Mouse (Mus musculus): Measurements from ENCODE around the gene Gkap1. TPM values are rescaled to one million over a fixed set of nuclear protein-coding genes. Genes with fewer than 3 reads are reported as not detected.

Gkap1 gene
- polyA plus RNA-seq, 1 experiment from 2014 or later: 25.1 TPM

GRCm38 (mm10) chr13:58194908-58195307 is 80.6 kb downstream of the Gkap1 start:
- WGBS: 84% methylated on average over 3 of the region's 3 CpGs
- no peak for ATAC-seq (ENCODE audit: low FRiP score, low read depth)
- Histone ChIP-seq H3K4me1 (no peaks in the 10 kb centered on the region), H3K4me2 (replicated peaks) (no peak overlapping the region), H3K27ac (no peak overlapping the region), H3K27me3 (no peaks in the 10 kb centered on the region), H3K9ac (no peak overlapping the region), H3K9me3 (no peaks in the 10 kb centered on the region), H3K4me3 (no peak overlapping the region), H3K36me3 (peaks cover 67% of the 10 kb centered on the region)

GRCm38 (mm10) chr13:58193221-58193620 is 82.3 kb downstream of the Gkap1 start:
- Histone ChIP-seq H3K4me2 (replicated peaks) (no peak overlapping the region), H3K9ac (no peak overlapping the region), H3K4me3 (no peak overlapping the region), H3K27me3 (no peaks in the 10 kb centered on the region), H3K27ac (no peak overlapping the region), H3K4me1 (no peaks in the 10 kb centered on the region), H3K9me3 (no peaks in the 10 kb centered on the region), H3K36me3 (peaks cover 76% of the 10 kb centered on the region)
- ATAC-seq (ENCODE audit: low FRiP score, low read depth): no peak
- WGBS: 94% methylated on average over 3 of the region's 3 CpGs

GRCm38 (mm10) chr13:58192146-58192545 is 83.4 kb downstream of the Gkap1 start:
- Histone ChIP-seq H3K27me3 (no peaks in the 10 kb centered on the region), H3K4me3 (no peak overlapping the region), H3K4me1 (no peaks in the 10 kb centered on the region), H3K9ac (no peak overlapping the region), H3K9me3 (no peaks in the 10 kb centered on the region), H3K4me2 (replicated peaks) (no peak overlapping the region), H3K27ac (no peak overlapping the region), H3K36me3 (peaks cover 73% of the 10 kb centered on the region)
- no peak for ATAC-seq (ENCODE audit: low FRiP score, low read depth)
- WGBS: 89% methylated on average over 6 of the region's 6 CpGs

- 97% methylated on average over 14 of the region's 14 CpGs for WGBS
- ATAC-seq (ENCODE audit: low FRiP score, low read depth): no peak
- H3K4me2 ChIP-seq (replicated peaks): no peak overlapping the region
- no peak overlapping the region for H3K4me3 ChIP-seq
- no peak overlapping the region for H3K27ac ChIP-seq
- H3K9ac ChIP-seq: no peak overlapping the region
- H3K27me3 ChIP-seq: no peaks in the 10 kb centered on the region
- H3K36me3 ChIP-seq: peaks cover 71% of the 10 kb centered on the region
- no peaks in the 10 kb centered on the region for H3K4me1 ChIP-seq
- H3K9me3 ChIP-seq: no peaks in the 10 kb centered on the region
These were observed 84.0 kb downstream of the Gkap1 start for GRCm38 (mm10) chr13:58191516-58191915.

GRCm38 (mm10) chr13:58189473-58189872 is 86.0 kb downstream of the Gkap1 start:
- Histone ChIP-seq H3K27ac (no peak overlapping the region), H3K4me1 (no peaks in the 10 kb centered on the region), H3K27me3 (no peaks in the 10 kb centered on the region), H3K9ac (no peak overlapping the region), H3K4me3 (no peak overlapping the region), H3K9me3 (no peaks in the 10 kb centered on the region), H3K36me3 (peaks cover 70% of the 10 kb centered on the region), H3K4me2 (replicated peaks) (no peak overlapping the region)
- 73% methylated on average over 5 of the region's 5 CpGs for WGBS
- ATAC-seq (ENCODE audit: low FRiP score, low read depth): no peak

GRCm38 (mm10) chr13:58188412-58188811 is 87.1 kb downstream of the Gkap1 start:
- no peak for ATAC-seq (ENCODE audit: low FRiP score, low read depth)
- 63% methylated on average over 4 of the region's 4 CpGs for WGBS
- no peak overlapping the region for H3K27ac ChIP-seq
- no peaks in the 10 kb centered on the region for H3K4me1 ChIP-seq
- no peaks in the 10 kb centered on the region for H3K9me3 ChIP-seq
- no peaks in the 10 kb centered on the region for H3K27me3 ChIP-seq
- H3K36me3 ChIP-seq: peaks cover 72% of the 10 kb centered on the region
- no peak overlapping the region for H3K9ac ChIP-seq
- H3K4me3 ChIP-seq: no peak overlapping the region
- H3K4me2 ChIP-seq (replicated peaks): no peak overlapping the region

GRCm38 (mm10) chr13:58187751-58188150 is 87.7 kb downstream of the Gkap1 start:
- H3K4me3 ChIP-seq: no peak overlapping the region
- H3K27ac ChIP-seq: no peak overlapping the region
- H3K9me3 ChIP-seq: no peaks in the 10 kb centered on the region
- WGBS: 92% methylated on average over 3 of the region's 3 CpGs
- no peak overlapping the region for H3K9ac ChIP-seq
- no peaks in the 10 kb centered on the region for H3K27me3 ChIP-seq
- ATAC-seq (ENCODE audit: low FRiP score, low read depth): no peak
- no peaks in the 10 kb centered on the region for H3K4me1 ChIP-seq
- peaks cover 73% of the 10 kb centered on the region for H3K36me3 ChIP-seq
- H3K4me2 ChIP-seq (replicated peaks): no peak overlapping the region

GRCm38 (mm10) chr13:58186281-58186680 is 89.2 kb downstream of the Gkap1 start:
- H3K27me3 ChIP-seq: no peaks in the 10 kb centered on the region
- H3K9me3 ChIP-seq: no peaks in the 10 kb centered on the region
- ATAC-seq (ENCODE audit: low FRiP score, low read depth): no peak
- H3K4me3 ChIP-seq: no peak overlapping the region
- peaks cover 68% of the 10 kb centered on the region for H3K36me3 ChIP-seq
- no peak overlapping the region for H3K27ac ChIP-seq
- no peak overlapping the region for H3K9ac ChIP-seq
- 70% methylated on average over 8 of the region's 8 CpGs for WGBS
- no peak overlapping the region for H3K4me2 ChIP-seq (replicated peaks)
- no peaks in the 10 kb centered on the region for H3K4me1 ChIP-seq

- no peaks in the 10 kb centered on the region for H3K9me3 ChIP-seq
- no peak overlapping the region for H3K9ac ChIP-seq
- 86% methylated on average over 3 of the region's 3 CpGs for WGBS
- H3K4me3 ChIP-seq: no peak overlapping the region
- H3K36me3 ChIP-seq: peaks cover 70% of the 10 kb centered on the region
- no peak overlapping the region for H3K4me2 ChIP-seq (replicated peaks)
- H3K4me1 ChIP-seq: no peaks in the 10 kb centered on the region
- H3K27ac ChIP-seq: no peak overlapping the region
- no peak for ATAC-seq (ENCODE audit: low FRiP score, low read depth)
- H3K27me3 ChIP-seq: no peaks in the 10 kb centered on the region
These were observed 91.4 kb downstream of the Gkap1 start for GRCm38 (mm10) chr13:58184111-58184510.

Small RNA genes within 50 kb of the gene (microRNA-seq; reads per million reads assigned to microRNA genes)
- not detected for gene Mir6369

Other genes with a start within 250 kb of the Gkap1 start
- gene Klhl3, start 162.1 kb downstream of the Gkap1 start, polyA plus RNA-seq (2015; fragmentation: Nextera tagmentation; extraction: Ambion mirVana): 4.2 and 4.4 TPM in 2 replicates
- gene Hnrnpa0, start 147.1 kb downstream of the Gkap1 start, polyA plus RNA-seq (2015; fragmentation: Nextera tagmentation; extraction: Ambion mirVana): 52.9 and 58.5 TPM in 2 replicates
- 38.9 and 41.3 TPM in 2 replicates for gene Idnk, start 118.0 kb downstream of the Gkap1 start, polyA plus RNA-seq (2015; fragmentation: Nextera tagmentation; extraction: Ambion mirVana)
- gene Ubqln1, start 60.0 kb downstream of the Gkap1 start, polyA plus RNA-seq (2015; fragmentation: Nextera tagmentation; extraction: Ambion mirVana): 94.0 and 101 TPM in 2 replicates
- gene Kif27, start 83.4 kb upstream of the Gkap1 start, polyA plus RNA-seq (2015; fragmentation: Nextera tagmentation; extraction: Ambion mirVana): 0.70 and 1.1 TPM in 2 replicates
- 22.8 and 24.6 TPM in 2 replicates for gene 2210016F16Rik, start 109.5 kb upstream of the Gkap1 start, polyA plus RNA-seq (2015; fragmentation: Nextera tagmentation; extraction: Ambion mirVana)
- gene Rmi1, start 126.5 kb upstream of the Gkap1 start, polyA plus RNA-seq (2015; fragmentation: Nextera tagmentation; extraction: Ambion mirVana): 25.2 and 27.5 TPM in 2 replicates
- gene Hnrnpk, start 127.6 kb upstream of the Gkap1 start, polyA plus RNA-seq (2015; fragmentation: Nextera tagmentation; extraction: Ambion mirVana): 1,793 and 1,850 TPM in 2 replicates